Mouse (Mus musculus): ENCODE measurements around the gene Spock2.
"Not testable (repeated sequence)": the region's sequence is repeated elsewhere in the genome, so short reads cannot be mapped to it uniquely, and the experiment has no call there.

Gene Spock2

GRCm38 (mm10) chr10:60147510-60148047 is 41.6 kb downstream of the Spock2 start:
- not testable (repeated sequence) for DNase-seq (ENCODE audit: low read depth, low spot score)

DNA sequence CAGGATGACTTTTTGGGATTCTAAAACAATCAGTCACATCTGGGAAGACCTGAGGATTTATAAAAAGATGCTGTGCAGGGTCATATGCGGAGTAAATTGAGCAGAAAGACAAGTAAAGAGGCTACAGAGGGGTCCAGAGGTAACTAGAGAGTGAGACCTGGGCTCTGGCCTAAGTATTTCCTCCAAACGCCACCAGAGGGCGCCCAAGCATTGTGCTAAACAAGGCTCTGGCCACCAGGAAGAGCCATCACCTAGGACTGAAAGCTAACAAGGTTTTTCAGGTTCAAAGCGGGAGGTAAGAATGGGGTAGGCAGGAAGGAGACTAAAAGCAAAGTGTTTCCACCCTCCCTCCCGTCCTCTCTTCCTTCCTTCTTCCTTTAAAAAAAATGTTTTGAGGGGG is 42.1 kb downstream of the Spock2 start:
- DNase-seq (ENCODE audit: low read depth, low spot score): peak; percentile 78

GRCm38 (mm10) chr10:60151107-60151663 is 45.2 kb downstream of the Spock2 start:
- DNase-seq (ENCODE audit: low read depth, low spot score): no peak

DNA sequence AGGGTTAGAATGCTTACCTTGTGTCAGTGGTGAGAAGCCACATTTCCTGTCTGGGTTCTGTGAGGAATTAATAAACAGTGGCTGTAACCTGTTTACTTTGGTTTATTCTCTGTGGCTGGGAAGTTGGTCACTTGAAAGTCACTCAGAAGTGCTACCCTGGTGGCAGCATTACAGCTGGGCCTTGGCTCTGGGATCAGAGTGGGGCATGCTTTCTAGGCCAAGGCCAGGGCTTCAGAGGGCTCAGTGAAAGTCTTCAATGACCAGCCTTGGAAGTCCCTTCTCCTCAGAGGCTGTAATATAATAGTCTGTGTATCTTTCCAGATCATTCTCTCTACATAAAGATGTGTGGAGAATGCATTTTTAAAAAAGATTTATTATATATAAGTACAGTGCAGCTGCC is 50.0 kb downstream of the Spock2 start:
- no peak for DNase-seq (ENCODE audit: low read depth, low spot score)

GRCm38 (mm10) chr10:60158144-60158543 is 52.1 kb downstream of the Spock2 start:
- no peak for DNase-seq (ENCODE audit: low read depth, low spot score)

DNA sequence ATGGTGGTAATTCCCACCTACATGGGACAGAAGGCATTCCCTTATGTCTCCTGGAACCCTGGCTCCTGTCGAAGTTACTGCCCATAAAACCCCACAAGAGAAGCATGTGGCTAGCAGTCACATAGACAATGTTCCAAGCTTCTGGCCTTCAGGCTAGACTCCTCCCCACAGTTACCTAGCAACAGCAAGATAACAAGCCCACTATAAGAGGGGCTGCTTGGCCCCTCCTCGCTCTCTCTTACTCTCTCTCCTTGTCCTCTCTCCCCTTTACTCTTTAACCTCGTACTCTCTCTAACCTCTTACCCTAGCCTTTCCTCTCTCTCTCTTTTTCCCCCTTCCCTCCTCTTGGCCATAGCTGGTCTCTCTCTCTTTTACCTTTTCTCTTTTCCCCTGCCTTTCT is 55.4 kb downstream of the Spock2 start:
- DNase-seq (ENCODE audit: low read depth, low spot score): not testable (repeated sequence)

DNA sequence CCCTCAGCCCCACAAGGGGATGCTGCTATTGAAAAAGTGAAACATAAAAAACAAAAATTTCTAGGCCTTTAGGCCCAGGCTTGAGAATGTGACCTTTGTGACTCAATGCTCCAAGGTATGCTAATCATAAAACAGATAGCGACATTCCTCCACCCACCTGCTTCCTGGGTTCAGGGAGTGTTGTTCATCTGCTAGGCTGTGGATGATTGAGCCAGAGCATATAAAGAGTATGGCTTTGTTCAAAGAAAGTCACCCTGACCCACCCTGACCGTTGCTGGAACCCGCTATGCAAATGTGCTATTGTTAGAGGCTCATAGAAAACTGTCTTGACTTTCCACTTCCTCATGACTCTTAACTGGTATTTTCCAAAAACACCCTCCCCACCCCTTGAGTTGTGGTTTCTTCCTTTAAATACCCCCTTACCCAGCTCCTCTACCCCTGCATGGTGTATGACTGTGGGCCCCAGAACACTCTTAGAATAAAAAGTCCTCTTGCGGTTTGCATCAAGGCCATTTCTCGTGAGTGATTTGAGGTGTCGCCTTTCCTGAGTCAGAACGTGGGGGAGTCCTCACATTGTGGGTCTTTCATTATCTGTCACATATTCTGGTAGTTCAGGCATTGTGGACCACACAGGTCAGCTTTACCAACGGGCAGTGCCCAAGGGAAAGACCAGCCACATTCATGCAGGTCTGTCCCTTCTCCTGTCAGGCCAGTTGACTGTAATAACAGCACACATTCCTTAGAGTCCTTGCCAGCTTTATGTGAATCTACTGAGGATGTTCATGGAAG is 56.4 kb downstream of the Spock2 start:
- not testable (repeated sequence) for DNase-seq (ENCODE audit: low read depth, low spot score)

- no peak for DNase-seq (ENCODE audit: low read depth, low spot score)
Measured at GRCm38 (mm10) chr10:60162973-60163255, 56.9 kb downstream of the Spock2 start.

DNA sequence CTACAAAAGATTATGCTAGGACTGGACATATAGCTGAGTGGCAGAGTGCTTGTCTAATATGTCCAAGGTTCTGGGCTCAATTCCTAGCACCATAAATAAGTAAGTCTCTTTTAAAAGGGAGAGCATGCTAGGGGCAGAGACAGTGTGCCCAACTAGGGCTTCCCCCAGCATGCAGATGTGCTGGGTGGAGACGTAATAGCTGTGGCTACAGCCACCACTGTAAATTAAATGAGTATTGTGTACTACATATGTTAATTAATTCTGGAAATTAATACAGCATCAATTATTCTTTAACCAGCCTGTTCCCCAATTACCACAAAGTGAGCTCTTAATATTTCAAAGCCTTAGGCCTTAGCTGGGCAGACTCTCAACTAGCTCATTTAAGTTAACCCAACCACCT is 58.9 kb downstream of the Spock2 start:
- DNase-seq (ENCODE audit: low read depth, low spot score): no peak

GRCm38 (mm10) chr10:60166068-60166467 is 60.0 kb downstream of the Spock2 start:
- DNase-seq (ENCODE audit: low read depth, low spot score): no peak

- no peak for DNase-seq (ENCODE audit: low read depth, low spot score)
Measured at GRCm38 (mm10) chr10:60168306-60168705, 62.3 kb downstream of the Spock2 start.

DNA sequence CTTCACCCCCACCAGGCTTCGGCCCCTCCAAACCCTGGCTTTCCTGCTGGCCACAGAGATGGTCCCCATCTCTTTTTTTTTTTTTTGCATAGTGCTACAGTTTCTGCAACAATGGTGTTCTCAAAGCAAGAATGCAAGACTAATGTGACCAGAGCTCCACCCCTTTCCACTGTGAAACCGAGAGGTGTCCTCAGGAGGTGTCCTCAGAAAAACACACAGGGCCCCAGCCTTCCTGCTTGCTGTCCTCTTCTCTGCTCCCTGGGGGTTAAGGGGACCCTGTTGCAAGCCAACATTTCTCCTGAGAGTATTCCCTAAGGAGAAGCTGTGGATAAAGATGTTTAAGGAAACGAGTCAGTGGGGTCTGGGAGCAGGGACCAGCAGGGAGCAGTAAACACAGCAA is 62.9 kb downstream of the Spock2 start:
- DNase-seq (ENCODE audit: low read depth, low spot score): no peak

DNA sequence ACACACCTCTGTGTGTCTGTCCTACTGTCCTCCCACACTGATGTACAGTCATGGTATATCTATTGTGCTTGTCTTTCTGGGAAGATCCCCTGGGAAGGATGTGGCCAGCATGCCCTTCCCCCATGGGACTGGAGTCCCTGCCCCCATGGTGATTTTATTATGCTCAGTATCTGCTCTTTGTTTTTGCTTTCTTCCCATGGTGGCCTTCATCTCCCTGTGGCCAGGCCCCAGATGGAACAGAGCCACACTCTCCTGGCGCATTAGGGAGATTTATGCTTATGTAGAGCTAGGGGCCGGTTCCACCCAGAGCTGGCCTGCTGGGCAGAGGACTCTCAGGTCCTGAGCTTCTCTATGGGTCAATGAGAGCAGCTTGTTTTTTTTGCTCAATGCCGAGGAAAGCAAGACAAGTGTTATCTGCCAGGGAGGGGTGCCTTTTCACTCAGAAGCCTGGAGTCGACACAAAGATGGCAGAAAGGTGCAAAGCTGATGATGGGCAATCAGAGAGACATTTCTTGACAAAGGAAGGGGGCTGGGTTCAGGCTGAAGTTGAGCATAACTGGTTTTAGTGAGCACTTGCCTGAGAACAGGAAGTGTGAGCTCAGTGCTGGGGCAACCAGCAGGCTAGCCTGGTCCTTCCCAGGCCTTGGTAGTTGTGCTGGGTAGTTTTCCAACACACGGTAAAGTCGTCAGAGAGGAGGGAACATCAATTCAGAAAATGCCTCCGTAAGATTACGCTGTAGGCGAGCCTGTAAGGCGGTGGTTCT is 64.5 kb downstream of the Spock2 start:
- no peak for DNase-seq (ENCODE audit: low read depth, low spot score)

GRCm38 (mm10) chr10:60171368-60171767 is 65.3 kb downstream of the Spock2 start:
- DNase-seq (ENCODE audit: low read depth, low spot score): no peak

GRCm38 (mm10) chr10:60172306-60172705 is 66.3 kb downstream of the Spock2 start:
- DNase-seq (ENCODE audit: low read depth, low spot score): no peak

GRCm38 (mm10) chr10:60173035-60173434 is 67.0 kb downstream of the Spock2 start:
- DNase-seq (ENCODE audit: low read depth, low spot score): no peak

DNA sequence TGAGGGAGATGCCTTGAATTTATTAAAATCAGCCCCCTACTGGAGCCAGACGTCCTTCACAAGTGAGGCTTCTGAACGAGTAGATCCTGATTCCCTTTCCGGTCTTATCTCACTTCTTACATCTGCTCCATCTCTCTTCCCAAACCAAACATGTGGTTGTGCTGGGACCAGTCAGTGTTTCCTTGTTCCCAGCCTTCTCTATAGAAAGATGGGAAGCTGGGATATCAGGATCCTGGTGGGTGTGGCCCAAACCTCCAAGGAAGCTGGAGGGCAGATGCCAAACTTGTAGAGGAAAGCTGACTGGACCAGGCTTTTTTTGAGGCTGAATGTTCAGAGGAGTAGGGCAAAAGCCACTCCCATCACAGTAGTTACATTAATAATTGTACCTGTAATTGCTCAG is 68.5 kb downstream of the Spock2 start:
- DNase-seq (ENCODE audit: low read depth, low spot score): no peak

GRCm38 (mm10) chr10:60175306-60175705 is 69.3 kb downstream of the Spock2 start:
- not testable (repeated sequence) for DNase-seq (ENCODE audit: low read depth, low spot score)
